Mouse (Mus musculus) urinary bladder, adult 2 months (tissue): ENCODE measurements at regions not wholly inside any gene's neighbourhood (a gene's known extent, or its start where the extent isn't known, plus 50 kb on each side); places are given as distances from the start of the nearest gene placed in this dataset.

ENCODE experiments used
- DNase-seq: peaks from one replicate; pipeline ENCODE4 v3.0.0; 2022; ENCODE audit warnings: low spot score

DNA sequence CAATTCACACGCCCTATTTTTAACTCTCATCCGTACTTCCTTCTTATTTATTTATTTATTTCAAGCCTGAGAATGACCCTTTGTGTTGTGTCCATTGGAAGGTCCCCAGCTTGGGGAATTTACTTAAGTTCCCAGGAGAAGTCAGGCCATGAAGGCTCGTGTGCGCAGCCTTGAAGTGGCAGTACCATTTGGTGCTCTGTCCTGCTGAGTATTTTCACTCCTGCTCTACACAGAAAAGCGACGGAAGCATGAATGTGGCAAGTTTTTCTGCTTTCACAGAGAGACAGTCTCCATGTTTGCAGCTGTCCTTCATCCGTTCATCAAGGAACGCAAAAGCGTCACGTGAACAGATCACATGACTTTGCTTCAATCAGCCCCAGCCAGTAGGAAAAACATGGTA is 610.2 kb upstream of the Clint1 start:
- DNase-seq: no peak

- DNase-seq: no peak
Observed at GRCm38 (mm10) chr11:45244796-45245195, 607.1 kb upstream of the Clint1 start.

GRCm38 (mm10) chr11:45256019-45256418 is 595.8 kb upstream of the Clint1 start:
- no peak for DNase-seq

DNA sequence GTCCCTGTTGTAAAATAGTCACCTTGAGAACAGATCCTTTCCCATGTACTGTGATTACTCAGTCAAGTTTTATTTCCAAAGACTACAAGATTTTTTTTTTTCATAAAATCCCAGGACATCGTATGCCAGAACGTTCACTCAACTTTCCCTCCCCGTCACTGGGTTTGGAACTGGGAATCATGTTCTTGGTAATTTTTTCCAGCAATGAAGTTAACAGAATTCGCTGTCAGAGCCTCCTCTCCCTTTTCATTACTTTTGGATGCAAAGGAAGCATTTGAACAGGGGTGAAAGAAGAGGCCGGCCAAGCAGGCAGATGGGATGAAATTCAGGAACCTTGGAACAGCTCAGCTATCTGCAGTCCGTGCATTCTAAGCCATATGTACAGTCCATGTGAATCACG is 589.7 kb upstream of the Clint1 start:
- DNase-seq: no peak

DNA sequence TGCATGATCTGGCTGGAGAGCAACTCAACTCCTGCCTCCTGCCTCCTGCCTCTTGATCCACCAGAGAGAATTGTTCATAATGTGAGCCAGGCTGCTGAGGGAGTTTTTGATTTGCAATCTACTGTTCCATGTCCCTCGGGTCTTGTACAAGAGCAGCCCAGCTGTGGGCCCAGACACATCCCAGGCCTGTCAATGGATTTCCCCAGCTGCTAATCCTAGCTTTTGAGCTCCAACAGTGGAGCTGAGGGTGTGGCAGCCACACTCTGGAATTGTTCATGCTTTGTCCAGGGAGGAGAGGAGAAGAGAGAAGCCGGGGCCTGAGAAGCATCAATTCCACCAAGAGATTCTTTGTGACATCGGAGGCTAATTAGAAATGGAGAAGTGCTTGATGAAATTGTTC is 587.9 kb upstream of the Clint1 start:
- no peak for DNase-seq

DNA sequence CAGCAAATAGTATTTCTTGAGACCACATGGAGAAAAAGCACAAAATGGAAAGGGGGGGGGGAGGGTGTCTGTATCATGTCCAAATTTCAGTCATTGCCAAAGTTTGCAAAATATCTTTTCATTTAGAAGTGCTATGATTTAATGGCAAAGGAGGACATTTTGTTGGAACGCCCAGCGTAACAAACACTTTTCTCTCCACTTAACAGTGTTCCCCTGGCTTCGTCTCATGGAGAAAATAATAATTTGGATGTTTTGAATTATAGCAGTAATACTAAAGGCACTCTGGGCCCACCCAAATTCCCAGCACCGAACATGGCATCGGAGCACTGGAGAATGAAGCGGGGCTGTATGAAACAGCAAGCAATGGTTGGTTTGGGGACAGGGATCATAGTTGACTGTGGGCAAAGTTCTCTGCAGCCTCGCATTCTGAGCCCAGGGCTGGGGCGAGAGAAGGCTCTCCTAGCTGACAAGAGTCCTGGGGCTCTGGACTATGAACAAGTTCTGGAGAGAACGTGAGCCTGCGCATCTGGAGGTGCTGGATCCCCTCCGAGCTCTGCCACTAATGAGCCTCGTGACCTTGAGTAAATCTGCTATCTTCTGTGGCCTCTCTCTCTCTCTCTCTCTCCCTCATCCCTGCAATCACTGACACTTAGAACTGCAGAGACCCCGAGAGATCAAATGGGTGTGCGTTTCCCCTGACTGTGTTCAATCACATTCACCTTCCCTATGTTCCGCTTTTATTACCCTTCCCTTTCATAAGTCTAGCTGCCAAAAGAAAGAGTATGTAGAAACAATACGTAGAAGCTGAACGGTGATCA is 586.5 kb upstream of the Clint1 start:
- DNase-seq: peak; percentile 21

DNA sequence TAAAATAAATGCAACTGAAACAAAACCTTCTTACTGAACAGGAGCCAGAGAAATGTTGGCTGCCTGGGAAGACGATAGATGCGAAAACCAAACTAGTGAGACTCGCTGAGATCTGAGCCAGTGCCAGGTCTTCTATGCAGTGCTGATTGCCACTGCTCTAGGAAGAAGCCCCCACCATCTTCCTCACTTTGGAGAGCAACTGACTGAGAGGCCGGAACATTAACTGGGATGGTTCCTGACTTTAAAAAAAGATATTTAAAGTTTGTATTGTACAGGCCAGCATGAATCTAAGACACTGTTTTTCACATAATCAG is 585.9 kb upstream of the Clint1 start:
- no peak for DNase-seq

DNA sequence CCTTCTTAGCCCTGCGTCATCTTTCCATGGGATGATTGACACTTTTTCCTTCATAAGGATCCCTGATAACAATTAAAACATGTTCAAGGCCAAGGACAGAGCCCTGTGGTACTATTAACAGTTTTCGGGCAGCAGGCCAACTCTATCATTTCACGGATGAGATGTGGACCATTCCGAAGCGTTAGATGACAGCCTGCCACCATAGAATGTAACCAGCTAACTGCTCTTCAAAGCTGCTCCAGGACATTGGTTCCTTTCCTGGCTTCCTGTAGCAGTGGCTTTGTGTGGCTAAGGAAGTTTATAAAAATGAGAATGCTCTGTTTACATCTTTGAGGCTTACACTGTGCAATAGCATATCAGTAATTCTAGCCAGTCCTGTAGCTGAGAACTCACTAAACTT is 582.6 kb upstream of the Clint1 start:
- no peak for DNase-seq

DNA sequence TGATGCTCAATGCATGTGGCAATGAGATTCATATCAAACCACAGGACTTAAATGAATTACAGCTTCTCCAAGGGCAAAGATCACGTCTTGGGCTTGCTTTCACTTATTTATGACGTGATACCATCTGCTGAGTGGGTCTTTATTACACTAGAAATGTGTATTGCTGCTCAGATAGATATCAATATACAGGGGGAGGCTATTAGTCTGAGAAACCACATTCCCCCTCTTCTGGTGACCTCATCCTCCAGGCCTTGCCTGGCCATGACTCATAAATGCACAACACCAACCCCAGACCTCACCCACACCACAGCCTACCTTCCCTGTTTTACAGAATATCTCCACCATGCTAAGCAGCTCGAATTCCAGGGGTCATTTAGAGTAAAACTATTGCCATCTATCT is 580.6 kb upstream of the Clint1 start:
- DNase-seq: no peak

GRCm38 (mm10) chr11:45274446-45275119 is 577.3 kb upstream of the Clint1 start:
- DNase-seq: no peak

GRCm38 (mm10) chr11:45275170-45275569 is 576.7 kb upstream of the Clint1 start:
- DNase-seq: no peak

DNA sequence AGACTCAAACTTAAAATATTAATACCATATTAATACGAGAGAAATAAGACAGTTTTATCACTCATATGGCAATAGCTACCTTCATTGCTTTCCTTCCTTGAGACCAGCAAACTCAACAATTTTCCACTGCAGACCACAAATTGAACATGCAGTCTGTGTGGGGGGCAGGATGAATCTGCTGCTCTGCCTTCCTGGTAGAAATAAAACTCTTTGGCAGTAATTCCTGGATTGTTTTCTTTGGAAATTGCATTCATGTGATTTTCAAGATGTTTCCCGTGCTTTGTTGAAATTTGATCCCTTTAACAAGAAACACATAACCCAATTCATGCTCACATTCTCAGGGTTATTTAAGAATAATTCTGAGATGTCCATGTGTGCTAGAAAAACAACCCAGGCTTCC is 555.1 kb upstream of the Clint1 start:
- DNase-seq: no peak

GRCm38 (mm10) chr11:45311934-45312333 is 539.9 kb upstream of the Clint1 start:
- DNase-seq: no peak

- DNase-seq: no peak
Observed at GRCm38 (mm10) chr11:45323766-45324165, 528.1 kb upstream of the Clint1 start.

GRCm38 (mm10) chr11:45330319-45330718 is 521.5 kb upstream of the Clint1 start:
- no peak for DNase-seq

GRCm38 (mm10) chr11:45333756-45334155 is 518.1 kb upstream of the Clint1 start:
- DNase-seq: no peak

DNA sequence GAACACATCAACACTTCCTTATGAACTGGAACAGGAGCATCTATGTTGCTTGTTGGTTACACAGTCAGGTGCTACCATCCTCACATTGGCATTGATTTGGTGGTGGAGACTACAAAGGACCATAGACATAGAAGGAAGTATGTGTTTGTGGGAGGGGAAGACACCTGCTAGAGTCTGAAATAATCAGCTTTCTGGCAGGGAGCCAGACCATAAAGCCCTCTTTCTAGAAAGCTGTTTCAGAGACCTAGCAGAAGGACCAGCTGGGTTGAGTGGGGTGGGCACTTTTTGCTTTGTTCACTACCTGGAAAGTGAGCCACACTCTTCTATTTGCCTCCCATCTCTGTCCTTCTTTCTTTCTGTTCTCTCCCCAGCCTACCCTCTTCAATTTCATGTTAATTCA is 502.5 kb upstream of the Clint1 start:
- no peak for DNase-seq

DNA sequence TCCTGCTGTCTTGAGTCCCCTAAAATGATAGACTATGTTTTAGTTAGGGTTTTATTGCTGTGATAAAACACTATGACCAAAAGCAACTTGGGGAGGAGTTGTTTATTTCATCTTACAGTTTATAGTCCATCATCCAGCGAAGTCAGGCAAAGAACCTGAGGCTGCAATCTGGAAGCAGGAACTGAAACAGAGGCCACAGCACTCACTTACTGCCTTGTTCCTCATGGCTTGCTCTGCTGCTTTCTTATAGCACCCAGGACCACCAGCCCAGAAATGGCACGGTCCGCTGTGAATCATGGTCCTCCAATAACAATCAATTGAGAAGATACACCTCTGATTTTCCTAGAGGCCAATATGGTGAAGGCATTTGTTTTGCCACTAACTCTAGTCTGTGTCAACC is 486.5 kb upstream of the Clint1 start:
- no peak for DNase-seq

GRCm38 (mm10) chr11:45389243-45390146 is 462.4 kb upstream of the Clint1 start:
- no peak for DNase-seq

DNA sequence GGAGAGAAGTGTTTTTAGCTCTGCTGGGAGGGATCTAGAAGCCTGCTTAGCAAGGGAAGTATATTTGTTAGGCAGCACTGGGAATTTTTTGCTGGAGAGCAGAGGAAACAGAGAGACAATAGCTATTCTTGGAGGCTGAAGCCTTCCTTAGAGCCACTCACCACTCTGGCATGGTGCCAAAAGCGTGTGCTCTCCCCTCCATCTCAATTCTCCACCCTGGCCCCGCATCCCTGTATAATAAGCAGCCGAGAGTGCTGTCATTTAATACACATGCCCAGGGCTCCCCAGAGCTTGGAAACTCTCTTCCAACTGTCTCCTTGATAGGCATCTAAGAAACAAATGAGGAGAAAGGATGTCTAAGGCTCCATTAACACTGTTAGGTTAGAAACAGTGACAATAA is 455.8 kb upstream of the Clint1 start:
- no peak for DNase-seq

- DNase-seq: no peak
Observed at GRCm38 (mm10) chr11:45398188-45398587, 453.7 kb upstream of the Clint1 start.

DNA sequence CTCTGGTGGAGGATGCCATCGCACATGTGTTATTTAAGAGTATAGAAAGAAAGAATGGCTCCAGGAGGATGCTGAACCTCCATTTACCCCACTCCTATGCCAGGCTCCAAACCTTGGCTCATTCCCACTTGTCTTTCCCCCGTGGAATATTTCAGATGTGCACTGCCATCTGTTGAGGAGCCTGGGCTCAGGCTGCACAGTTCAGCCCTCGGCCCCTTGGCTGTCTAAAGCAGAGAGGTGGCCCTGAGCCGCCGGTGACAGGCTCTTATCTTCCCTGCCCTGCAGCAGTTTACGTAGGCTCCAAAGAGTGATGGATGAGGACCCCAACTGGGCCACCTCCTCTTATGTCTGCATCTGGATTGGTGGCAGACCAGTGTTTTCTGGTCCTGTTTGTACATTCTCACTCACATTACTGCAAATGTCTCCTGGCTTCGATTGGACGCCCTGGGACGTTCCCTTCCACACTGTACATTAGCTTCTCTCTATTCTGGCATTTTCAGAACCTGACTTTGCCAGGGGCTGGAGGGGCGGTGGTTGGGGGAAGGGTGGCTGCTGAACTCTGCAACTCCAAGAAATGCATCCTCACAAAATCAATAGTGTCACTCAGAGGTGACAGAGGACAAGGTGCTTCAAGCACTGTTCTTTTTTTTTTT is 447.3 kb upstream of the Clint1 start:
- DNase-seq: no peak
